Mouse (Mus musculus): Measurements from ENCODE around the gene Tmed3. TPM values are rescaled to one million over a fixed set of nuclear protein-coding genes. Genes with fewer than 3 reads are reported as not detected.

Gene Tmed3
- polyA plus RNA-seq, 1 experiment from 2014 or later = 46.2 TPM

GRCm38 (mm10) chr9:89695143-89695542, 9.7 kb downstream of the Tmed3 start:
- ATAC-seq (ENCODE audit: low FRiP score) (no peak), DNase-seq (ENCODE audit: low spot score) (no peak)
- Histone ChIP-seq H3K4me2 (replicated peaks; ENCODE audit: low read depth, low read length) (no peak overlapping the region), H3K36me3 (ENCODE audit: control insufficient read depth, insufficient read depth, low read length) (no peaks in the 10 kb centered on the region), H3K9me3 (ENCODE audit: control insufficient read depth, low read length) (no peaks in the 10 kb centered on the region), H3K27me3 (ENCODE audit: control insufficient read depth, insufficient read depth, low read length) (no peaks in the 10 kb centered on the region), H3K4me1 (replicated peaks; ENCODE audit: control insufficient read depth, insufficient read depth, low read length) (no peaks in the 10 kb centered on the region), H3K27ac (ENCODE audit: low read depth, low read length) (no peak overlapping the region), H3K4me3 (ENCODE audit: low read depth, low read length) (no peak overlapping the region), H3K9ac (ENCODE audit: low read depth, low read length) (no peak overlapping the region)
- WGBS = 100% methylated on average over 1 of the region's 1 CpGs

DNA sequence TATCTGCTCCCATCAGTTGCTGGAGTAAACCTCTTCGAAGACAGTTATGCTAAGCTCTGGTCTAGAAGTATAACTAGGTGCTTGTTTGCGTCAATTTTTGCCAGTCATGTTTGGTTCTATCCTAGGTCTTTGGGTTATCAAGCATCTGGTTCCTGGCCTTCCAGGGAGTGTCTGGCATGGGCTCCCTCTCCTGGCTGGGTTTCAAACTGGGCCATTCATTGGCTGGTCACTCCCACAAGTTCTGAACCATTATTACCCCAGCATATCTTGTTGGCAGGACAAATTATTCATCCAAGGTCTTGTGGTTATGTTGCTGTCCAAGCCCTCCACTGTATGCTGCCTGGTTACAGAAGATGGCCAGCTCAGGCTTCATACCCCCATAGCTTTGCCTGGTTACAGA, 11.2 kb downstream of the Tmed3 start:
- Histone ChIP-seq H3K4me1 (replicated peaks; ENCODE audit: control insufficient read depth, insufficient read depth, low read length) (no peaks in the 10 kb centered on the region), H3K9me3 (ENCODE audit: control insufficient read depth, low read length) (no peaks in the 10 kb centered on the region), H3K4me2 (replicated peaks; ENCODE audit: low read depth, low read length) (no peak overlapping the region), H3K9ac (ENCODE audit: low read depth, low read length) (no peak overlapping the region), H3K36me3 (ENCODE audit: control insufficient read depth, insufficient read depth, low read length) (no peaks in the 10 kb centered on the region), H3K27ac (ENCODE audit: low read depth, low read length) (no peak overlapping the region), H3K27me3 (ENCODE audit: control insufficient read depth, insufficient read depth, low read length) (no peaks in the 10 kb centered on the region), H3K4me3 (ENCODE audit: low read depth, low read length) (no peak overlapping the region)
- DNase-seq (ENCODE audit: low spot score) = no peak
- WGBS = 92% methylated on average over 2 of the region's 2 CpGs
- ATAC-seq (ENCODE audit: low FRiP score) = no peak

DNA sequence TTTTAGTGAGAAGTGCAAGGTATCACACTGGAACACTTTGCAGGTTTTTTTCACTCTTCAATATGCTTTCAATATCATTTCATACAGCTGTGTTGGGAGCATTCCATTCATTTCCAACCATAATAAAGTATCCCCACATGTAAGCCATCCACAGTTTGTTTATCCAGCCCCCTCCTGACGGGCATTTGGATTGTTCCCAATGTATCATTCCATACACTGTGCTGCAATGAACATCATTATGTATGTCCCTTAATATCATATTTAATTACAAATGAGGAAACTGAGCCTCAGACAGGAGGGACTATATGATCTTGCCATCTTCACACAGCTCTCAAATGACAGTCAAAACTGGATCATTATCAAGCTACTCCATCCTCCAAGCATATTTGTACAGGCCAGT, 15.7 kb downstream of the Tmed3 start:
- no peak for DNase-seq (ENCODE audit: low spot score)

DNA sequence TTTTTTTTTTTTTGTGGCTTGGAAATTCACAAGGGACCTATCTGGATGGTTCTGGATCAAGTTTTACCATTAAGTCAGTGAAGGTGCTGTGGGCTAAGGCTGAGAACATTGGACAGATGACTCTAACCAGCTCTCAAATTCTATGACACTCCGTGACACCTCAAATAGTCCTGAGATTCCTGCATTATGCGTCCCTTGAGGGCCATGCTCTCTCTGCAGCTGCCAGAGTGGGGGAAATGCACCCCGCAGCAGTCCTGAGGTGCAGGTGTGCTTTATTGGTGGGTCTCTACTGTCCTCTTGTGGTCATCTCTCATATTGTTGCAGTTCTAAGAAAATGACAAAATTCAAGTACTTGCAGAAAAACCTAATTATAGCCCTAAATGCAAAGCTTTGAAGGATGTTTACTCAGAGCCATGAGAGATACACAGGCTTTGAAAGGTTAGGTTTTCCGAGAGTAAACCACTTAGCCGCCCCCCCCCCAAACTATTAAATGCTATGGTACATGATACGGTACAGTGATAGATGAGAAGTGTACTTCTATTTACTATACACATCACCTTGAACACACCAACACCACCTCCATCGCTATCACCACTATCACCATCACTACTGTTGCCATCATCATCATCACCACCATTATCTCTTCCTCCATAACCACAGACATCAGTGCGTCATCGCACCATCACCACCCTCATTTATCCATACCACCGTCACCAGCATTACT, 17.2 kb downstream of the Tmed3 start:
- Histone ChIP-seq H3K9me3 (ENCODE audit: control insufficient read depth, low read length) (no peaks in the 10 kb centered on the region), H3K4me3 (ENCODE audit: low read depth, low read length) (no peak overlapping the region), H3K36me3 (ENCODE audit: control insufficient read depth, insufficient read depth, low read length) (no peaks in the 10 kb centered on the region), H3K4me2 (replicated peaks; ENCODE audit: low read depth, low read length) (no peak overlapping the region), H3K4me1 (replicated peaks; ENCODE audit: control insufficient read depth, insufficient read depth, low read length) (no peaks in the 10 kb centered on the region), H3K9ac (ENCODE audit: low read depth, low read length) (no peak overlapping the region), H3K27ac (ENCODE audit: low read depth, low read length) (no peak overlapping the region), H3K27me3 (ENCODE audit: control insufficient read depth, insufficient read depth, low read length) (no peaks in the 10 kb centered on the region)
- ATAC-seq (ENCODE audit: low FRiP score) (peak; percentile 40), DNase-seq (ENCODE audit: low spot score) (peak; percentile 53)
- WGBS = 57% methylated on average over 10 of the region's 10 CpGs

More for the DNA sequence above, 15.7 kb downstream of the Tmed3 start:
- no peak overlapping the region for H3K4me3 ChIP-seq (ENCODE audit: low read depth, low read length)
- 73% methylated on average over 1 of the region's 1 CpGs for WGBS
- H3K36me3 ChIP-seq (ENCODE audit: control insufficient read depth, insufficient read depth, low read length) = no peaks in the 10 kb centered on the region
- H3K27ac ChIP-seq (ENCODE audit: low read depth, low read length) = no peak overlapping the region
- no peak for ATAC-seq (ENCODE audit: low FRiP score)
- H3K4me2 ChIP-seq (replicated peaks; ENCODE audit: low read depth, low read length) = no peak overlapping the region
- H3K9ac ChIP-seq (ENCODE audit: low read depth, low read length) = no peak overlapping the region
- no peaks in the 10 kb centered on the region for H3K27me3 ChIP-seq (ENCODE audit: control insufficient read depth, insufficient read depth, low read length)
- no peaks in the 10 kb centered on the region for H3K9me3 ChIP-seq (ENCODE audit: control insufficient read depth, low read length)
- H3K4me1 ChIP-seq (replicated peaks; ENCODE audit: control insufficient read depth, insufficient read depth, low read length) = no peaks in the 10 kb centered on the region

DNA sequence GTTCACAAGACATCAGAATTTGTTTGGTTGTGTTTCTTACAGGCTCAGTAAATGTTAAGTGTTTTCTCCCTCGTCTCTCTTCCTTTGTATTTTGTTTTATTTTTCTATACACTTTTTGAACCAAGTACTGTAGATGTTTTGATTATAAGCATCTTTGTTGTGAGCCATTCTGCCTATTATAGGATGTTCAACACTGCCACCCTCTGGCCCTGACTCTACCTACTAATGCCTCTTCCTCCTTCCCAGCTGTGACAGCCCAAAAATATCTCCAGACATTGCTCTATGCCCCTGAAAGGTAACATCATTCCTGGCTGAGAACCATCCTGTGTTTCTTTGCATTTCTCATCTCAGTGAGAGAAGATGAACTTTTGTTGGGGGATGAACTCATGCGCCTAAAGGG, 18.6 kb downstream of the Tmed3 start:
- no peak overlapping the region for H3K9ac ChIP-seq (ENCODE audit: low read depth, low read length)
- no peaks in the 10 kb centered on the region for H3K4me1 ChIP-seq (replicated peaks; ENCODE audit: control insufficient read depth, insufficient read depth, low read length)
- H3K4me2 ChIP-seq (replicated peaks; ENCODE audit: low read depth, low read length) = no peak overlapping the region
- no peak overlapping the region for H3K4me3 ChIP-seq (ENCODE audit: low read depth, low read length)
- no peaks in the 10 kb centered on the region for H3K9me3 ChIP-seq (ENCODE audit: control insufficient read depth, low read length)
- DNase-seq (ENCODE audit: low spot score) (no peak), ATAC-seq (ENCODE audit: low FRiP score) (no peak)
- H3K36me3 ChIP-seq (ENCODE audit: control insufficient read depth, insufficient read depth, low read length) = no peaks in the 10 kb centered on the region
- H3K27ac ChIP-seq (ENCODE audit: low read depth, low read length) = no peak overlapping the region
- no peaks in the 10 kb centered on the region for H3K27me3 ChIP-seq (ENCODE audit: control insufficient read depth, insufficient read depth, low read length)
- 57% methylated on average over 2 of the region's 2 CpGs for WGBS

DNA sequence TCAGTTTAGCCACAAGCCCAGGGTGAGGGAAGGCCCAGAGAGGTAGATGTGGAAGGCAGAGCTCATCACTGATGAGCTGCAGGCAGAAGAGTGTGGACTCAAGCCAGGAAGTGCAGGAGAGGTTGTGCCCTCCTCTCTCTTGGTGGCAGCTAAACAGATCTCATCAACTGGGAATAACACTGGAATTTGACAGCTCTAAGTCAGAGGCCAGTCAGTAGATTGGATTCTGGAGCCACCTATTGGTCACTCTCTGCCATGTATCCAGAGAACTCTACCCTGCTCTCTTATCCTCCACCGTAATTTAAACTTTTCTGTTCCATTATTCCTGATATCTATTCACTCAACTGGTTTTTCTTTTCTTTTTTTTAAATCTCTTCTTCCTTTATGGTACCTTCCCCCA, 25.9 kb downstream of the Tmed3 start:
- no peak overlapping the region for H3K9ac ChIP-seq (ENCODE audit: low read depth, low read length)
- ATAC-seq (ENCODE audit: low FRiP score) (peak; percentile 71), DNase-seq (ENCODE audit: low spot score) (peak; percentile 20)
- no peaks in the 10 kb centered on the region for H3K4me1 ChIP-seq (replicated peaks; ENCODE audit: control insufficient read depth, insufficient read depth, low read length)
- no peaks in the 10 kb centered on the region for H3K36me3 ChIP-seq (ENCODE audit: control insufficient read depth, insufficient read depth, low read length)
- no peak overlapping the region for H3K4me2 ChIP-seq (replicated peaks; ENCODE audit: low read depth, low read length)
- no peak overlapping the region for H3K27ac ChIP-seq (ENCODE audit: low read depth, low read length)
- 66% methylated on average over 1 of the region's 1 CpGs for whole genome bisulfite sequencing
- H3K4me3 ChIP-seq (ENCODE audit: low read depth, low read length) = no peak overlapping the region
- H3K9me3 ChIP-seq (ENCODE audit: control insufficient read depth, low read length) = no peaks in the 10 kb centered on the region
- H3K27me3 ChIP-seq (ENCODE audit: control insufficient read depth, insufficient read depth, low read length) = no peaks in the 10 kb centered on the region

DNA sequence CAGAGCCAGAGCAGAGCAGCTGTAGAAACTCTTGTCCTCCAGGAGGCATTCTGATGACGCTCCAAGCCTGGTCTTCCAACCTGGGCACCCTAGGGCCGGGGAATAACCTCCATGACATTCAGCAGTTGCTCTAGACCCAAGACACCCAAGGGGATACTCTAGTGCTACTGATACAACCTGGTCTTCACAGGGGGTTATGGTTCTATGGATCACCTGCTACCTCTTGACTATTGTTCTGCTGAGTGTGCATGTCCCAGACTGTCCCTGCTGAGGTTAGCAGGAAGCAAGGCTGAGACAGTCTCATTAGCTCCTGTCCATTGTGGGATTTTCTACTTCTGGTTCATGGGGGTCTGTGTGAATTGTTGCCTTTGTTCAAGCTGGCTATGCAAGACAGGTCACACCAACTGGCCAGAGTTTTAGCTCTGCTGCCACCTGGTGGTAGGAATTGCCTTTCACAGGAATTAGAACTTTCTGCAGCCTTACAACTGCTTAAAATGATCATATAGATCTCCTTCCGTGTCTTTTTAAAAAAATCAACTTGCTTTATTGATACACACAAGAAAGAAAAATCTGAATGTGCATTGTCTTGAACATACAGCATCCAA, 30.8 kb downstream of the Tmed3 start:
- H3K4me3 ChIP-seq (ENCODE audit: low read depth, low read length) = no peak overlapping the region
- no peaks in the 10 kb centered on the region for H3K4me1 ChIP-seq (replicated peaks; ENCODE audit: control insufficient read depth, insufficient read depth, low read length)
- WGBS = 53% methylated on average over 3 of the region's 3 CpGs
- no peak overlapping the region for H3K27ac ChIP-seq (ENCODE audit: low read depth, low read length)
- H3K4me2 ChIP-seq (replicated peaks; ENCODE audit: low read depth, low read length) = no peak overlapping the region
- H3K36me3 ChIP-seq (ENCODE audit: control insufficient read depth, insufficient read depth, low read length) = no peaks in the 10 kb centered on the region
- ATAC-seq (ENCODE audit: low FRiP score) (peak; percentile 82), DNase-seq (ENCODE audit: low spot score) (peak; percentile 93)
- H3K27me3 ChIP-seq (ENCODE audit: control insufficient read depth, insufficient read depth, low read length) = no peaks in the 10 kb centered on the region
- H3K9me3 ChIP-seq (ENCODE audit: control insufficient read depth, low read length) = no peaks in the 10 kb centered on the region
- no peak overlapping the region for H3K9ac ChIP-seq (ENCODE audit: low read depth, low read length)

DNA sequence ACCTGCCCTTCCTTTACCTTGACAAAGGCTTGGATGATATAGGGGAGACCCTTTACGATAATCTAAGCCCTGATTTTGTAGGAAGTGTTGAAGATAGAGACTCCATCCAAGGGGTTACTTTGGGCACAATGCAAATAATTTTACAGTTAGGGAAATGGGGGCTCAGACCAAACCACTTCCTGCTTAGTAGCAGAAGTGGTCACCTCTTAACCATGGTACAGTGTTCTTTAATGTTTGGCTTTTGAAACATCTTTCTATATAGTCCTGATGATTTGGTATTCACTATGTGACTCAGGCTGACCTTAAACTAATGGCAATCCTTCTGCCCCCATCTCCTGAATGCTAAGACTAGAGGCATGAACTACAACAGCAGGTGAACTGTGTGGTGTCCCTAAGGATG, 31.5 kb downstream of the Tmed3 start:
- no peaks in the 10 kb centered on the region for H3K27me3 ChIP-seq (ENCODE audit: control insufficient read depth, insufficient read depth, low read length)
- ATAC-seq (ENCODE audit: low FRiP score) (no peak), DNase-seq (ENCODE audit: low spot score) (no peak)
- no peaks in the 10 kb centered on the region for H3K9me3 ChIP-seq (ENCODE audit: control insufficient read depth, low read length)
- no peak overlapping the region for H3K9ac ChIP-seq (ENCODE audit: low read depth, low read length)
- H3K4me1 ChIP-seq (replicated peaks; ENCODE audit: control insufficient read depth, insufficient read depth, low read length) = no peaks in the 10 kb centered on the region
- no peaks in the 10 kb centered on the region for H3K36me3 ChIP-seq (ENCODE audit: control insufficient read depth, insufficient read depth, low read length)
- no peak overlapping the region for H3K27ac ChIP-seq (ENCODE audit: low read depth, low read length)
- H3K4me3 ChIP-seq (ENCODE audit: low read depth, low read length) = no peak overlapping the region
- H3K4me2 ChIP-seq (replicated peaks; ENCODE audit: low read depth, low read length) = no peak overlapping the region
- WGBS = 89% methylated on average over 1 of the region's 1 CpGs

DNA sequence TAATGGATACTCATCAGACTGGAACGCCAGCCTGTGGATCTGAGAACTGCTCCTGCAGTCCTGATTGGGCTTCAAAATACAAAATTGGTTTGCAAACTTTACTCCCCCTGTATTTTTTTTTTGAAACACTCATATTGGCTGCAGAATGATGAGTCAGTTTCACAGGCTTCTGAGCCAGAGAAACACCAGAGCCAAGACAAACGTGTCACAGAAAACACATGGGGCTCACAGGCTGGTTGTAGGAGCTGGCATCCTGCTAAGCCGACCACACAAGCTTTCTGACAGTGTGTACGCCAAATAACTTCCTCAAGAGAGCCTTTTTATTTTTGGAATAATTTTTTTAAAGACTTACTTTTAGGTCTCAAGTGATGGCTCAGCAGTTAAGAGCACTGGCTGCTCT, 35.0 kb downstream of the Tmed3 start:
- no peaks in the 10 kb centered on the region for H3K4me1 ChIP-seq (replicated peaks; ENCODE audit: control insufficient read depth, insufficient read depth, low read length)
- H3K9me3 ChIP-seq (ENCODE audit: control insufficient read depth, low read length) = no peaks in the 10 kb centered on the region
- no peaks in the 10 kb centered on the region for H3K36me3 ChIP-seq (ENCODE audit: control insufficient read depth, insufficient read depth, low read length)
- H3K4me2 ChIP-seq (replicated peaks; ENCODE audit: low read depth, low read length) = no peak overlapping the region
- ATAC-seq (ENCODE audit: low FRiP score) (no peak), DNase-seq (ENCODE audit: low spot score) (no peak)
- H3K27me3 ChIP-seq (ENCODE audit: control insufficient read depth, insufficient read depth, low read length) = no peaks in the 10 kb centered on the region
- no peak overlapping the region for H3K27ac ChIP-seq (ENCODE audit: low read depth, low read length)
- H3K9ac ChIP-seq (ENCODE audit: low read depth, low read length) = no peak overlapping the region
- 81% methylated on average over 4 of the region's 4 CpGs for WGBS
- no peak overlapping the region for H3K4me3 ChIP-seq (ENCODE audit: low read depth, low read length)
